Mouse (Mus musculus) stomach, postnatal 0 days (tissue): ENCODE data around the gene Stk26.

Source experiments
- CTCF ChIP-seq: IDR thresholded peaks from 2 replicates; pipeline ENCODE4 v1.5.1; 2016; ENCODE audit warnings: antibody characterized with exemption, low read depth, mild to moderate bottlenecking, moderate library complexity
- EP300 ChIP-seq: optimal IDR thresholded peaks from 2 replicates; pipeline ENCODE3; 2016; ENCODE audit warnings: antibody characterized with exemption

- TF ChIP-seq CTCF: no peak
- no peak for TF ChIP-seq EP300
These were observed 47.7 kb upstream of the Stk26 start for GRCm38 (mm10) chrX:50793005-50793680.
